In the genomic region with DNA sequence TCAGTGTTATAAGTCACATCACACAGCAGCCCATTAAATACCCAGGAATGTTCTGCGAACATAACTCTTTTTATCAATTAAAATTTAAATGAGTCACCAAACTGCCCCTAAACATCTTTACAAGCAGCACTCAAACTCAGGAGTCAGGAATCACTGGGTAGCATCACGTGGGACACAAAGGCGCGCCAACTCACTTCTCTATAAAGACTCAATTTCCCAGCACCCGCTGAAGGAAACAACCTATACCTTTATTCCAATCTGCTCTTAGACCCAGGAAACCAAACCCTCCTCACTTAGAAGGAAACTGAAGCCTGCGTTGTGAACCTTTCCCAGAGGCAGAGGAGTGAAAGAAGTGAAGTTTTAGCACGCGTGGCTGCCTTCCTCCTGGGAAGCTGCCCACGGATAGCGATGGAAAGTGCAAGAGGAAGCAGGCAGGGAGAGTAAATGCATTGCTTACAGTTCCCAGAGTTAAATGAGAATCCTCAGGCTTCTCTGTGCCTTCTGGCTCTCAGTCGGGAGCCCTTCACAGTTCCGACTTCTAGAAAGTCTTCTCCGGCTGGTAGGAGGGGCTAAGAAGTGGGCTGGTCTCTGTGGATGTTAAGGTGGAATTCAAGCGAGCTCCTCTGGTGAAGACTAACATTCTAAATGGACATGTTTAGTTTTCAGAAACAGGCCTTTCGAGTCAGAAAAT, we compare ENCODE assay signal across 8 mouse cellular contexts. TPM values are rescaled to one million over a fixed set of nuclear protein-coding genes. Genes with fewer than 3 reads are reported as not detected.
DNase-seq lines count a peak whose midpoint lies in the region; ATAC-seq and TF ChIP-seq lines count a peak whose summit lies in the region.

Pla2g4a (minus strand) TSS at position 557 of the 691 bp plus-strand sequence.

- H3K4me2 ChIP-seq in hindbrain, embryonic 14.5 days (replicated peaks) = peak within 1 kb of the TSS; percentile 49
- H3K4me2 ChIP-seq in limb, embryonic 12.5 days = peak within 1 kb of the TSS; percentile 65
- peak within 1 kb of the TSS; percentile 41; the same call in 1 of the 2 replicates for H3K4me2 ChIP-seq in midbrain, embryonic 11.5 days

- no peak within 1 kb of the TSS for H3K27ac ChIP-seq in ES-E14 (ENCODE audit: insufficient read depth, low read depth, low read length, poor library complexity, severe bottlenecking)
- no peak within 1 kb of the TSS for H3K27ac ChIP-seq in hindbrain, embryonic 14.5 days
- H3K27ac ChIP-seq in limb, embryonic 12.5 days = peak within 1 kb of the TSS; percentile 93
- H3K27ac ChIP-seq in midbrain, embryonic 11.5 days (ENCODE audit: low read depth, low read length) = no peak within 1 kb of the TSS
- H3K27ac ChIP-seq in spleen, adult 2 months (ENCODE audit: insufficient read depth, low read length) = peak within 1 kb of the TSS; percentile 10; the same call in 1 of the 2 replicates

- 0 out of 4 replicates have a peak within 1 kb of the TSS, but pooled peaks of 1 of the 2 experiments have one; percentile 43 for H3K4me3 ChIP-seq in ES-E14 (ENCODE audit: insufficient read depth in 1 of 2, low read depth in 1 of 2, low read length in 2 of 2, poor library complexity in 1 of 2, severe bottlenecking in 1 of 2)
- peak within 1 kb of the TSS; percentile 21; the same call in 1 of the 2 replicates for H3K4me3 ChIP-seq in hindbrain, embryonic 14.5 days (replicated peaks; ENCODE audit: low read length)
- peak within 1 kb of the TSS; percentile 46 for H3K4me3 ChIP-seq in limb, embryonic 12.5 days (replicated peaks)
- H3K4me3 ChIP-seq in midbrain, embryonic 11.5 days (ENCODE audit: low read depth, low read length) = peak within 1 kb of the TSS; percentile 13
- H3K4me3 ChIP-seq in spleen, adult 2 months (ENCODE audit: extremely low read depth, insufficient read depth, insufficient read length) = peak within 1 kb of the TSS; percentile 49

- H3K9me3 ChIP-seq in ES-E14 (ENCODE audit: control insufficient read depth, insufficient read depth, low read depth, low read length) = no peaks in the 10 kb centered on the region
- no peaks in the 10 kb centered on the region for H3K9me3 ChIP-seq in hindbrain, embryonic 14.5 days (ENCODE audit: control insufficient read depth, low read length)
- no peaks in the 10 kb centered on the region for H3K9me3 ChIP-seq in limb, embryonic 12.5 days
- H3K9me3 ChIP-seq in midbrain, embryonic 11.5 days (ENCODE audit: control insufficient read depth, low read length) = no peaks in the 10 kb centered on the region

- no peaks in the 10 kb centered on the region for H3K4me1 ChIP-seq in ES-E14 (ENCODE audit: control insufficient read depth in 2 of 2, insufficient read depth in 2 of 2, low read length in 2 of 2, poor library complexity in 1 of 2)
- no peaks in the 10 kb centered on the region for H3K4me1 ChIP-seq in hindbrain, embryonic 14.5 days (replicated peaks; ENCODE audit: control insufficient read depth, insufficient read depth, low read length)
- H3K4me1 ChIP-seq in limb, embryonic 12.5 days (replicated peaks) = peaks cover 9% of the 10 kb centered on the region; the same call in 1 of the 2 replicates
- H3K4me1 ChIP-seq in midbrain, embryonic 11.5 days (ENCODE audit: control insufficient read depth, insufficient read depth, low read length) = no peaks in the 10 kb centered on the region
- no peaks in the 10 kb centered on the region for H3K4me1 ChIP-seq in spleen, adult 2 months (ENCODE audit: control insufficient read depth, insufficient read depth, insufficient read length)

- no peak for TF ChIP-seq POLR2A in spleen, adult 2 months (IDR thresholded peaks at IDR 0.05; ENCODE audit: low read depth, low read length)

- 26% methylated on average over 15 of the region's 15 CpGs for WGBS in hindbrain, embryonic 14.5 days
- WGBS in limb, embryonic 12.5 days = 13% methylated on average over 15 of the region's 15 CpGs
- WGBS in midbrain, embryonic 11.5 days = 25% methylated on average over 15 of the region's 15 CpGs
- WGBS in spleen, adult 2 months = 2% methylated on average over 15 of the region's 15 CpGs

- TF ChIP-seq CTCF in spleen, adult 2 months (IDR thresholded peaks at IDR 0.05; ENCODE audit: extremely low read depth, insufficient read depth, insufficient read length, insufficient replicate concordance) = no peak

- DNase-seq in ES-E14 (ENCODE audit: low read depth, low spot score) = peak; percentile 19
- DNase-seq in c-Kit-positive CD71-positive TER-119-negative erythroid progenitor cells, embryonic 14.5 days (ENCODE audit: low read depth) = peak; percentile 68
- peak; percentile 34 for DNase-seq in frontal cortex, postnatal 36 days (ENCODE audit: low spot score in 2 of 2)
- DNase-seq in hindbrain, embryonic 14.5 days (ENCODE audit: low spot score) = no peak
- DNase-seq in midbrain, embryonic 11.5 days (ENCODE audit: low spot score, missing footprints) = peak; percentile 89
- DNase-seq in spleen, adult 2 months (ENCODE audit: low read depth in 1 of 2, low spot score in 2 of 2) = peak in 1 of 2 experiments; percentile 5
- no peak for DNase-seq in MN1 (ENCODE audit: low spot score)

- ATAC-seq in hindbrain, embryonic 14.5 days (ENCODE audit: low FRiP score) = no peak
- ATAC-seq in limb, embryonic 12.5 days (ENCODE audit: insufficient number of reproducible peaks, insufficient read depth, low FRiP score, low TSS enrichment, low read depth) = peak; percentile 91; the same call in 1 of the 2 replicates
- peak; percentile 40; the same call in 1 of the 2 replicates for ATAC-seq in midbrain, embryonic 11.5 days (ENCODE audit: low FRiP score)

- no peak within 1 kb of the TSS for H3K9ac ChIP-seq in ES-E14 (ENCODE audit: insufficient read depth, low read depth, low read length, poor library complexity, severe bottlenecking)
- H3K9ac ChIP-seq in hindbrain, embryonic 14.5 days = 0 out of 2 replicates have a peak within 1 kb of the TSS, but pooled peaks have one; percentile 12
- H3K9ac ChIP-seq in limb, embryonic 12.5 days (replicated peaks) = peak within 1 kb of the TSS; percentile 60
- H3K9ac ChIP-seq in midbrain, embryonic 11.5 days (ENCODE audit: low read length) = peak within 1 kb of the TSS; percentile 24; the same call in 1 of the 2 replicates

- no peaks in the 10 kb centered on the region for H3K36me3 ChIP-seq in ES-E14 (ENCODE audit: control insufficient read depth, insufficient read depth, low read length, poor library complexity, severe bottlenecking)
- H3K36me3 ChIP-seq in hindbrain, embryonic 14.5 days (replicated peaks; ENCODE audit: control insufficient read depth, insufficient read depth) = no peaks in the 10 kb centered on the region
- no peaks in the 10 kb centered on the region for H3K36me3 ChIP-seq in limb, embryonic 12.5 days
- H3K36me3 ChIP-seq in midbrain, embryonic 11.5 days (ENCODE audit: control insufficient read depth, insufficient read depth, low read length) = no peaks in the 10 kb centered on the region
- H3K36me3 ChIP-seq in spleen, adult 2 months (ENCODE audit: control insufficient read depth, insufficient read depth, low read length) = no peaks in the 10 kb centered on the region

- H3K27me3 ChIP-seq in hindbrain, embryonic 14.5 days (ENCODE audit: control insufficient read depth, insufficient read depth, low read length) = no peaks in the 10 kb centered on the region
- H3K27me3 ChIP-seq in limb, embryonic 12.5 days = no peaks in the 10 kb centered on the region
- H3K27me3 ChIP-seq in midbrain, embryonic 11.5 days (ENCODE audit: control insufficient read depth, insufficient read depth, low read length) = no peaks in the 10 kb centered on the region
- no peaks in the 10 kb centered on the region for H3K27me3 ChIP-seq in spleen, adult 2 months (ENCODE audit: control insufficient read depth, insufficient read depth, low read length)

- in situ Hi-C loops in ES-E14 (cut with MboI; ENCODE audit: low sequenced_read_pairs in 2 of 2, unreplicated experiment in 2 of 2) = no loop called here

TF ChIP-seq in ES-E14, 5 proteins besides CTCF, POLR2A, EP300 and RAD21:
- TF ChIP-seq MAFK (IDR thresholded peaks at IDR 0.05; ENCODE audit: insufficient read depth, low read depth, low read length) (no peak), HCFC1 (IDR thresholded peaks at IDR 0.05; ENCODE audit: borderline replicate concordance, insufficient read depth, low read length) (no peak), ZC3H11A (IDR thresholded peaks at IDR 0.05; ENCODE audit: borderline replicate concordance, low read depth, low read length) (no peak), CHD2 (IDR thresholded peaks at IDR 0.05; ENCODE audit: low read depth, low read length) (no peak), ZNF384 (IDR thresholded peaks at IDR 0.05; ENCODE audit: low read depth, low read length) (no peak)
TF ChIP-seq in ES-E14: peak in this region for 0.

RNA-seq across cellular contexts. Expression of gene Pla2g4a, which starts in this region (rescaled TPM):
- 2.1 and 3.0 TPM in 2 replicates for total RNA-seq in ES-E14 (2012; rRNA removed)
- polyA plus RNA-seq in hindbrain, embryonic 14.5 days (2014; fragmentation: Nextera tagmentation; extraction: Ambion mirVana) = 1.9 and 2.1 TPM in 2 replicates
- polyA plus RNA-seq in limb, embryonic 12.5 days (2016; fragmentation: Nextera tagmentation; extraction: Ambion mirVana) = 15.5 and 17.0 TPM in 2 replicates
- 3.6 and 3.8 TPM in 2 replicates for polyA plus RNA-seq in midbrain, embryonic 11.5 days (2014; fragmentation: Nextera tagmentation; extraction: Ambion mirVana)
- polyA plus RNA-seq in spleen, adult 2 months (2012; rRNA removed) = 0.96 and 1.4 TPM in 2 replicates

Comparison
In these comparisons a context has a peak if more than half of its experiments do, and no peak if none do; other contexts are left out.
1. DNase-seq: peak in ES-E14 (single experiment), c-Kit-positive CD71-positive TER-119-negative erythroid progenitor cells, embryonic 14.5 days (single experiment), frontal cortex, postnatal 36 days (2 of 2) and midbrain, embryonic 11.5 days (single experiment); none in hindbrain, embryonic 14.5 days (single experiment) and MN1 (single experiment).
2. H3K27ac ChIP-seq: peak in limb, embryonic 12.5 days (single experiment) and spleen, adult 2 months (single experiment); none in ES-E14 (single experiment), hindbrain, embryonic 14.5 days (single experiment) and midbrain, embryonic 11.5 days (single experiment).
3. Peak in every context shown above with its lines, with median percentiles within 50 percentile points of each other: H3K4me2 ChIP-seq.